26 mouse cellular contexts compared by ENCODE assay signal in genomic region chr9:105200305-105200704, GRCm38 (mm10). TPM values are rescaled to one million over a fixed set of nuclear protein-coding genes. Genes with fewer than 3 reads are reported as not detected.
DNase-seq lines count a peak whose midpoint lies in the region; ATAC-seq lines count a peak whose summit lies in the region.
"Had no signal": no experiment of that assay in that cellular context is flagged by ENCODE, and none has a peak within 500 bp of the region (broad histone marks: within the 10 kb centered on the region; RNA-seq: fewer than 3 reads in every experiment).

No protein-coding gene starts in this region.

- DNase-seq in forebrain, embryonic 14.5 days (ENCODE audit: low spot score) = peak; percentile 34
- peak; percentile 60 for DNase-seq in midbrain, embryonic 14.5 days
- DNase-seq in midbrain, embryonic 11.5 days (ENCODE audit: low spot score, missing footprints) = no peak
- DNase-seq in brain, adult 2 months (ENCODE audit: low read depth, low spot score) = peak; percentile 27
- DNase-seq: adrenal gland, adult 8-10 months; adrenal gland, postnatal 36 days; B cell, adult 2 months; cerebellum, adult 11-12 months; cerebellum, adult 9-10 months; cerebellum, postnatal 25 days; gastrocnemius, postnatal 36 days; heart, adult 18-20 months; heart, postnatal 10 days; heart, postnatal 4 days had no signal

- H3K9me3 ChIP-seq in forebrain, embryonic 14.5 days (replicated peaks; ENCODE audit: control insufficient read depth, low read length) = no peaks in the 10 kb centered on the region
- H3K9me3 ChIP-seq in forebrain, embryonic 16.5 days (ENCODE audit: control insufficient read depth, low read length) = no peaks in the 10 kb centered on the region
- no peaks in the 10 kb centered on the region for H3K9me3 ChIP-seq in midbrain, embryonic 14.5 days (ENCODE audit: control insufficient read depth, low read length)
- H3K9me3 ChIP-seq in midbrain, embryonic 11.5 days (ENCODE audit: control insufficient read depth, low read length) = no peaks in the 10 kb centered on the region
- H3K9me3 ChIP-seq in neural tube, embryonic 15.5 days (replicated peaks) = no peaks in the 10 kb centered on the region
- H3K9me3 ChIP-seq in intestine, embryonic 16.5 days (ENCODE audit: control insufficient read depth, low read length) = no peaks in the 10 kb centered on the region
- H3K9me3 ChIP-seq: embryonic facial prominence, embryonic 12.5 days; forebrain, embryonic 12.5 days; heart, embryonic 10.5 days; hindbrain, embryonic 15.5 days had no signal

- no peaks in the 10 kb centered on the region for H3K27me3 ChIP-seq in forebrain, embryonic 14.5 days (replicated peaks; ENCODE audit: control insufficient read depth, insufficient read depth, low read length)
- no peaks in the 10 kb centered on the region for H3K27me3 ChIP-seq in forebrain, embryonic 16.5 days (replicated peaks; ENCODE audit: control insufficient read depth, insufficient read depth, low read length)
- H3K27me3 ChIP-seq in midbrain, embryonic 14.5 days (ENCODE audit: control insufficient read depth, insufficient read depth, low read length) = no peaks in the 10 kb centered on the region
- H3K27me3 ChIP-seq in midbrain, embryonic 11.5 days (ENCODE audit: control insufficient read depth, insufficient read depth, low read length) = no peaks in the 10 kb centered on the region
- no peaks in the 10 kb centered on the region for H3K27me3 ChIP-seq in neural tube, embryonic 15.5 days (replicated peaks)
- no peaks in the 10 kb centered on the region for H3K27me3 ChIP-seq in intestine, embryonic 16.5 days (replicated peaks; ENCODE audit: control insufficient read depth, insufficient read depth, low read length)
- H3K27me3 ChIP-seq: embryonic facial prominence, embryonic 12.5 days; forebrain, embryonic 12.5 days; hindbrain, embryonic 15.5 days had no signal

- H3K4me2 ChIP-seq in forebrain, embryonic 14.5 days (ENCODE audit: low read length) = no peak overlapping the region
- no peak overlapping the region for H3K4me2 ChIP-seq in forebrain, embryonic 16.5 days (ENCODE audit: low read length)
- H3K4me2 ChIP-seq in midbrain, embryonic 14.5 days (ENCODE audit: low read length) = no peak overlapping the region
- no peak overlapping the region for H3K4me2 ChIP-seq in midbrain, embryonic 11.5 days
- H3K4me2 ChIP-seq in neural tube, embryonic 15.5 days = no peak overlapping the region
- H3K4me2 ChIP-seq in intestine, embryonic 16.5 days (ENCODE audit: low read depth, low read length) = no peak overlapping the region
- H3K4me2 ChIP-seq: embryonic facial prominence, embryonic 12.5 days; forebrain, embryonic 12.5 days; hindbrain, embryonic 15.5 days had no signal

- no peak overlapping the region for H3K27ac ChIP-seq in forebrain, embryonic 14.5 days (ENCODE audit: low read depth, low read length)
- no peak overlapping the region for H3K27ac ChIP-seq in forebrain, embryonic 16.5 days (ENCODE audit: low read length)
- H3K27ac ChIP-seq in midbrain, embryonic 14.5 days (replicated peaks; ENCODE audit: low read depth, low read length) = no peak overlapping the region
- H3K27ac ChIP-seq in midbrain, embryonic 11.5 days (ENCODE audit: low read depth, low read length) = no peak overlapping the region
- no peak overlapping the region for H3K27ac ChIP-seq in neural tube, embryonic 15.5 days (replicated peaks)
- H3K27ac ChIP-seq in intestine, embryonic 16.5 days (ENCODE audit: low read length) = no peak overlapping the region
- H3K27ac ChIP-seq: embryonic facial prominence, embryonic 12.5 days; forebrain, embryonic 12.5 days; heart, embryonic 10.5 days; hindbrain, embryonic 15.5 days had no signal

- no peaks in the 10 kb centered on the region for H3K36me3 ChIP-seq in forebrain, embryonic 14.5 days (ENCODE audit: control insufficient read depth, insufficient read depth, low read length)
- no peaks in the 10 kb centered on the region for H3K36me3 ChIP-seq in forebrain, embryonic 16.5 days (ENCODE audit: control insufficient read depth, insufficient read depth)
- no peaks in the 10 kb centered on the region for H3K36me3 ChIP-seq in midbrain, embryonic 14.5 days (ENCODE audit: control insufficient read depth, insufficient read depth, low read length)
- H3K36me3 ChIP-seq in midbrain, embryonic 11.5 days (ENCODE audit: control insufficient read depth, insufficient read depth, low read length) = no peaks in the 10 kb centered on the region
- no peaks in the 10 kb centered on the region for H3K36me3 ChIP-seq in neural tube, embryonic 15.5 days
- no peaks in the 10 kb centered on the region for H3K36me3 ChIP-seq in intestine, embryonic 16.5 days (ENCODE audit: control insufficient read depth, insufficient read depth, low read length)
- H3K36me3 ChIP-seq: embryonic facial prominence, embryonic 12.5 days; forebrain, embryonic 12.5 days; G1E; heart, embryonic 10.5 days; hindbrain, embryonic 15.5 days had no signal

- no peak for ATAC-seq in forebrain, embryonic 14.5 days
- ATAC-seq in forebrain, embryonic 16.5 days = no peak
- no peak for ATAC-seq in midbrain, embryonic 14.5 days (ENCODE audit: low FRiP score, low TSS enrichment)
- ATAC-seq in midbrain, embryonic 11.5 days (ENCODE audit: low FRiP score) = no peak
- peak; percentile 61; the same call in 1 of the 2 replicates for ATAC-seq in neural tube, embryonic 15.5 days (ENCODE audit: low FRiP score)
- ATAC-seq in intestine, embryonic 16.5 days = no peak
- ATAC-seq: CD4-positive, CD25-positive, alpha-beta regulatory T cell, adult 4 months; inflammation-experienced regulatory T-cells, adult 6 months had no signal

- no peak overlapping the region for H3K4me3 ChIP-seq in forebrain, embryonic 14.5 days (ENCODE audit: low read depth, low read length)
- no peak overlapping the region for H3K4me3 ChIP-seq in forebrain, embryonic 16.5 days (replicated peaks; ENCODE audit: low read length)
- H3K4me3 ChIP-seq in midbrain, embryonic 14.5 days (replicated peaks; ENCODE audit: low read depth, low read length) = no peak overlapping the region
- no peak overlapping the region for H3K4me3 ChIP-seq in midbrain, embryonic 11.5 days (ENCODE audit: low read depth, low read length)
- no peak overlapping the region for H3K4me3 ChIP-seq in neural tube, embryonic 15.5 days (replicated peaks)
- H3K4me3 ChIP-seq in intestine, embryonic 16.5 days (ENCODE audit: low read length) = no peak overlapping the region
- H3K4me3 ChIP-seq: embryonic facial prominence, embryonic 12.5 days; forebrain, embryonic 12.5 days; heart, embryonic 10.5 days; hindbrain, embryonic 15.5 days had no signal

- H3K4me1 ChIP-seq in forebrain, embryonic 14.5 days (ENCODE audit: control insufficient read depth, insufficient read depth, low read length) = no peaks in the 10 kb centered on the region
- H3K4me1 ChIP-seq in forebrain, embryonic 16.5 days (replicated peaks; ENCODE audit: control insufficient read depth, insufficient read depth, low read length) = no peaks in the 10 kb centered on the region
- 0 out of 2 replicates have a peak, but pooled peaks cover 3% of the 10 kb centered on the region for H3K4me1 ChIP-seq in midbrain, embryonic 14.5 days (ENCODE audit: control insufficient read depth, insufficient read depth, low read length)
- H3K4me1 ChIP-seq in midbrain, embryonic 11.5 days (ENCODE audit: control insufficient read depth, insufficient read depth, low read length) = 0 out of 2 replicates have a peak, but pooled peaks cover 2% of the 10 kb centered on the region
- H3K4me1 ChIP-seq in neural tube, embryonic 15.5 days = peaks cover 6% of the 10 kb centered on the region; the same call in 1 of the 2 replicates
- H3K4me1 ChIP-seq in intestine, embryonic 16.5 days (ENCODE audit: control insufficient read depth, insufficient read depth, low read length) = no peaks in the 10 kb centered on the region
- H3K4me1 ChIP-seq: embryonic facial prominence, embryonic 12.5 days; heart, embryonic 10.5 days; hindbrain, embryonic 15.5 days had no signal

- no peak overlapping the region for H3K9ac ChIP-seq in forebrain, embryonic 14.5 days (ENCODE audit: low read length)
- H3K9ac ChIP-seq in forebrain, embryonic 16.5 days (replicated peaks; ENCODE audit: low read depth, low read length) = no peak overlapping the region
- H3K9ac ChIP-seq in midbrain, embryonic 14.5 days (replicated peaks; ENCODE audit: low read length) = no peak overlapping the region
- H3K9ac ChIP-seq in midbrain, embryonic 11.5 days (ENCODE audit: low read length) = no peak overlapping the region
- H3K9ac ChIP-seq in neural tube, embryonic 15.5 days (replicated peaks) = no peak overlapping the region
- no peak overlapping the region for H3K9ac ChIP-seq in intestine, embryonic 16.5 days (ENCODE audit: low read depth, low read length)
- H3K9ac ChIP-seq: embryonic facial prominence, embryonic 12.5 days; forebrain, embryonic 12.5 days; hindbrain, embryonic 15.5 days had no signal

- WGBS in forebrain, embryonic 14.5 days = 13% methylated on average over 1 of the region's 1 CpGs
- whole genome bisulfite sequencing in forebrain, embryonic 16.5 days = 9% methylated on average over 1 of the region's 1 CpGs
- WGBS in midbrain, embryonic 14.5 days = 15% methylated on average over 1 of the region's 1 CpGs
- WGBS in midbrain, embryonic 11.5 days = 56% methylated on average over 1 of the region's 1 CpGs
- 17% methylated on average over 1 of the region's 1 CpGs for whole genome bisulfite sequencing in neural tube, embryonic 15.5 days
- WGBS in intestine, embryonic 16.5 days = 64% methylated on average over 1 of the region's 1 CpGs

RNA-seq across cellular contexts. Expression of gene 1700080E11Rik, which starts 55.4 kb away (rescaled TPM):
- not detected in 2 replicates for polyA plus RNA-seq in forebrain, embryonic 14.5 days (2014; fragmentation: Nextera tagmentation; extraction: Ambion mirVana)
- not detected in 2 replicates for polyA plus RNA-seq in forebrain, embryonic 16.5 days (2015; fragmentation: Nextera tagmentation; extraction: Ambion mirVana)
- polyA plus RNA-seq in midbrain, embryonic 14.5 days (2014; fragmentation: Nextera tagmentation; extraction: Ambion mirVana) = not detected in 2 replicates
- polyA plus RNA-seq in midbrain, embryonic 11.5 days (2014; fragmentation: Nextera tagmentation; extraction: Ambion mirVana) = not detected in 2 replicates
- not detected in 2 replicates for polyA plus RNA-seq in neural tube, embryonic 15.5 days (2015; fragmentation: Nextera tagmentation; extraction: Ambion mirVana)
- polyA plus RNA-seq in intestine, embryonic 16.5 days (2015; fragmentation: Nextera tagmentation; extraction: Ambion mirVana) = not detected in 2 replicates
- polyA plus RNA-seq: CD4-positive, CD25-positive, alpha-beta regulatory T cell, adult 4 months; cortical plate, adult 2 months; embryonic facial prominence, embryonic 12.5 days; forebrain, embryonic 12.5 days; G1E; heart, embryonic 10.5 days; heart, embryonic 14.5 days; hindbrain, embryonic 15.5 days; inflammation-experienced regulatory T-cells, adult 6 months had no signal
